Mouse (Mus musculus): ENCODE data around the gene Slco1a6. TPM values are rescaled to one million over a fixed set of nuclear protein-coding genes. Genes with fewer than 3 reads are reported as not detected.
"Not testable (repeated sequence)": the region's sequence is repeated elsewhere in the genome, so short reads cannot be mapped to it uniquely, and the experiment has no call there.

The Slco1a6 gene
- polyA plus RNA-seq (2016; fragmentation: Nextera tagmentation; extraction: Ambion mirVana), result 0.43 TPM in 1 of 2 replicates, not detected in the other

- H3K4me1 ChIP-seq (replicated peaks), result no peaks in the 10 kb centered on the region
- peaks cover 3% of the 10 kb centered on the region; the same call in 1 of the 2 replicates for H3K9me3 ChIP-seq (replicated peaks)
- H3K27ac ChIP-seq (ENCODE audit: poor library complexity, severe bottlenecking), result no peak within 1 kb of the TSS
- no peaks in the 10 kb centered on the region for H3K27me3 ChIP-seq (replicated peaks)
- no peak for ATAC-seq (ENCODE audit: insufficient number of reproducible peaks, low FRiP score)
- H3K36me3 ChIP-seq, result no peaks in the 10 kb centered on the region
- H3K9ac ChIP-seq, result no peak within 1 kb of the TSS
- no peak within 1 kb of the TSS for H3K4me3 ChIP-seq
- H3K4me2 ChIP-seq, result no peak within 1 kb of the TSS
- 81% methylated on average over 4 of the region's 4 CpGs for WGBS
Measured at GRCm38 (mm10) chr6:142208421-142208820, at the start of gene Slco1a6. Slco1a6 (minus strand) TSS chr6:142208521.

- 71% methylated on average over 1 of the region's 1 CpGs for WGBS
Measured at GRCm38 (mm10) chr6:142250738-142251307, 42.5 kb upstream of the Slco1a6 start.

GRCm38 (mm10) chr6:142245065-142245464, 36.7 kb upstream of the Slco1a6 start:
- WGBS, result 73% methylated on average over 5 of the region's 5 CpGs
- H3K36me3 ChIP-seq, result no peaks in the 10 kb centered on the region
- no peak overlapping the region for H3K27ac ChIP-seq (ENCODE audit: poor library complexity, severe bottlenecking)

More at GRCm38 (mm10) chr6:142250738-142251307, 42.5 kb upstream of the Slco1a6 start:
- not testable (repeated sequence) for H3K9ac ChIP-seq; H3K4me2 ChIP-seq; H3K27ac ChIP-seq (ENCODE audit: poor library complexity, severe bottlenecking); H3K9me3 ChIP-seq (replicated peaks); H3K36me3 ChIP-seq; H3K27me3 ChIP-seq (replicated peaks); H3K4me1 ChIP-seq (replicated peaks); ATAC-seq (ENCODE audit: insufficient number of reproducible peaks, low FRiP score); H3K4me3 ChIP-seq

GRCm38 (mm10) chr6:142239468-142239867, 31.1 kb upstream of the Slco1a6 start:
- WGBS, result 70% methylated on average over 1 of the region's 1 CpGs

More at GRCm38 (mm10) chr6:142245065-142245464, 36.7 kb upstream of the Slco1a6 start:
- Histone ChIP-seq H3K4me1 (replicated peaks) (no peaks in the 10 kb centered on the region), H3K4me2 (no peak overlapping the region), H3K4me3 (no peak overlapping the region), H3K9ac (no peak overlapping the region), H3K27me3 (replicated peaks) (no peaks in the 10 kb centered on the region), H3K9me3 (replicated peaks) (no peaks in the 10 kb centered on the region)
- ATAC-seq (ENCODE audit: insufficient number of reproducible peaks, low FRiP score), result no peak

GRCm38 (mm10) chr6:142220138-142220537, 11.8 kb upstream of the Slco1a6 start:
- Histone ChIP-seq H3K9ac (no peak overlapping the region), H3K36me3 (no peaks in the 10 kb centered on the region), H3K4me3 (no peak overlapping the region), H3K27ac (ENCODE audit: poor library complexity, severe bottlenecking) (no peak overlapping the region), H3K9me3 (replicated peaks) (0 out of 2 replicates have a peak, but pooled peaks cover 7% of the 10 kb centered on the region), H3K27me3 (replicated peaks) (no peaks in the 10 kb centered on the region), H3K4me1 (replicated peaks) (no peaks in the 10 kb centered on the region), H3K4me2 (no peak overlapping the region)
- ATAC-seq (ENCODE audit: insufficient number of reproducible peaks, low FRiP score), result no peak

More at GRCm38 (mm10) chr6:142239468-142239867, 31.1 kb upstream of the Slco1a6 start:
- Histone ChIP-seq H3K4me2 (no peak overlapping the region), H3K4me3 (no peak overlapping the region), H3K27ac (ENCODE audit: poor library complexity, severe bottlenecking) (no peak overlapping the region), H3K9me3 (replicated peaks) (0 out of 2 replicates have a peak, but pooled peaks cover 3% of the 10 kb centered on the region), H3K36me3 (no peaks in the 10 kb centered on the region), H3K4me1 (replicated peaks) (no peaks in the 10 kb centered on the region), H3K27me3 (replicated peaks) (no peaks in the 10 kb centered on the region), H3K9ac (no peak overlapping the region)
- no peak for ATAC-seq (ENCODE audit: insufficient number of reproducible peaks, low FRiP score)

- Histone ChIP-seq H3K4me1 (replicated peaks) (no peaks in the 10 kb centered on the region), H3K4me3 (no peak overlapping the region), H3K4me2 (no peak overlapping the region), H3K27me3 (replicated peaks) (no peaks in the 10 kb centered on the region), H3K9ac (no peak overlapping the region), H3K27ac (ENCODE audit: poor library complexity, severe bottlenecking) (no peak overlapping the region), H3K36me3 (no peaks in the 10 kb centered on the region), H3K9me3 (replicated peaks) (peaks cover 3% of the 10 kb centered on the region; the same call in 1 of the 2 replicates)
- no peak for ATAC-seq (ENCODE audit: insufficient number of reproducible peaks, low FRiP score)
Measured at GRCm38 (mm10) chr6:142211821-142212220, 3.5 kb upstream of the Slco1a6 start.

GRCm38 (mm10) chr6:142209749-142210148, 1.4 kb upstream of the Slco1a6 start:
- ATAC-seq (ENCODE audit: insufficient number of reproducible peaks, low FRiP score), result no peak
- Histone ChIP-seq H3K9ac (no peak overlapping the region), H3K4me1 (replicated peaks) (no peaks in the 10 kb centered on the region), H3K9me3 (replicated peaks) (peaks cover 3% of the 10 kb centered on the region; the same call in 1 of the 2 replicates), H3K36me3 (no peaks in the 10 kb centered on the region), H3K27ac (ENCODE audit: poor library complexity, severe bottlenecking) (no peak overlapping the region), H3K4me2 (no peak overlapping the region), H3K4me3 (no peak overlapping the region), H3K27me3 (replicated peaks) (no peaks in the 10 kb centered on the region)

- Histone ChIP-seq H3K36me3 (no peaks in the 10 kb centered on the region), H3K9ac (no peak overlapping the region), H3K27ac (ENCODE audit: poor library complexity, severe bottlenecking) (no peak overlapping the region), H3K9me3 (replicated peaks) (no peaks in the 10 kb centered on the region), H3K4me2 (no peak overlapping the region), H3K27me3 (replicated peaks) (no peaks in the 10 kb centered on the region), H3K4me3 (no peak overlapping the region), H3K4me1 (replicated peaks) (no peaks in the 10 kb centered on the region)
- ATAC-seq (ENCODE audit: insufficient number of reproducible peaks, low FRiP score), result no peak
Measured at GRCm38 (mm10) chr6:142200524-142200923, 7.8 kb downstream of the Slco1a6 start.

- H3K27ac ChIP-seq (ENCODE audit: poor library complexity, severe bottlenecking), result no peak overlapping the region
- no peak for ATAC-seq (ENCODE audit: insufficient number of reproducible peaks, low FRiP score)
- H3K4me1 ChIP-seq (replicated peaks), result no peaks in the 10 kb centered on the region
- 0 out of 2 replicates have a peak, but pooled peaks cover 8% of the 10 kb centered on the region for H3K9me3 ChIP-seq (replicated peaks)
- no peak overlapping the region for H3K9ac ChIP-seq
- no peak overlapping the region for H3K4me2 ChIP-seq
- H3K4me3 ChIP-seq, result no peak overlapping the region
- H3K27me3 ChIP-seq (replicated peaks), result no peaks in the 10 kb centered on the region
- H3K36me3 ChIP-seq, result no peaks in the 10 kb centered on the region
- WGBS, result 77% methylated on average over 8 of the region's 8 CpGs
Measured at GRCm38 (mm10) chr6:142194245-142194644, 14.1 kb downstream of the Slco1a6 start.

- Histone ChIP-seq H3K9me3 (replicated peaks) (0 out of 2 replicates have a peak, but pooled peaks cover 8% of the 10 kb centered on the region), H3K4me3 (no peak overlapping the region), H3K9ac (no peak overlapping the region), H3K4me1 (replicated peaks) (no peaks in the 10 kb centered on the region), H3K4me2 (no peak overlapping the region), H3K27ac (ENCODE audit: poor library complexity, severe bottlenecking) (no peak overlapping the region), H3K27me3 (replicated peaks) (no peaks in the 10 kb centered on the region), H3K36me3 (no peaks in the 10 kb centered on the region)
- no peak for ATAC-seq (ENCODE audit: insufficient number of reproducible peaks, low FRiP score)
- WGBS, result 59% methylated on average over 1 of the region's 1 CpGs
Measured at GRCm38 (mm10) chr6:142191962-142192361, 16.4 kb downstream of the Slco1a6 start.

- 85% methylated on average over 3 of the region's 3 CpGs for WGBS
- no peaks in the 10 kb centered on the region for H3K36me3 ChIP-seq
- H3K4me1 ChIP-seq (replicated peaks), result no peaks in the 10 kb centered on the region
- no peak overlapping the region for H3K4me2 ChIP-seq
- no peak for ATAC-seq (ENCODE audit: insufficient number of reproducible peaks, low FRiP score)
- H3K9ac ChIP-seq, result no peak overlapping the region
- H3K27ac ChIP-seq (ENCODE audit: poor library complexity, severe bottlenecking), result no peak overlapping the region
- no peak overlapping the region for H3K4me3 ChIP-seq
- H3K9me3 ChIP-seq (replicated peaks), result peaks cover 3% of the 10 kb centered on the region; the same call in 1 of the 2 replicates
- no peaks in the 10 kb centered on the region for H3K27me3 ChIP-seq (replicated peaks)
Measured at GRCm38 (mm10) chr6:142187426-142187825, 20.9 kb downstream of the Slco1a6 start.
